Mouse (Mus musculus) adrenal gland, postnatal 10 days (tissue): ENCODE measurements at regions not wholly inside any gene's neighbourhood (a gene's known extent, or its start where the extent isn't known, plus 50 kb on each side); places are given as distances from the start of the nearest gene placed in this dataset.

Experiments used
- DNase-seq: peaks from one replicate; pipeline ENCODE4 v3.0.0; 2021; ENCODE audit warnings: mixed read lengths

DNA sequence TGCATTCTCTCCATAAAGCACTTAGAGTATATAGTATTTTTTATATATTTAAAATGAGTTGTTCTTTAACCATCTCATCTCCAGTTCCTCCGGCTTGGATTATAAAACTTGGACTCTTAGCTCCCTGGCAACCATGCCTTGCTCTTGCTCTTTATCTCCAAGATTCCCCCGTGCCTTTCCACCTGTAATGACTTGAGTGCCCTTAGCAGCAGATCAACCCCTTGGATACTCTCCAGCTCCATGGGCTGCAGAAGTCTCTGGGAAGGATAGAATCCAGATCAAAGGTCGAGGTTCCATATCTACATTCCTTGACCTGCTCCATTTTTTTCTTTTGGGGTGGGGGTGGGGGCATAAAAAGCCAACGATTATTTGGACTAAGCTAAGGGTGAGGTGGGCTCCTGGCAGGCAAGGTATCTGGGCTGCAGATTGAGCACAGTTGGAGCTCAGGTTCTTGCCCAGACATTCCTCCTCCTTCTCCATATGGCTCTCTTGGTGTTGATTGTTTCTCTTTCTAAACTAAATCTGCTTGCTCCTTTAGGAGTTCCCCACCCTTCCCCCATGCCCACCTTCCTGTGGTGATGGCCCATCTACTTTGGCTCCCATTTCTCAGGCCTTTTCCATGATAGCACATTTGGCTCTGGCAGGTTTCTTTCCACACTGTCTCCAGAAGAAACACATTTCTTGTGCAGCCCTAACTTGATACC, 460.9 kb downstream of the Epha4 start:
- DNase-seq: no peak

DNA sequence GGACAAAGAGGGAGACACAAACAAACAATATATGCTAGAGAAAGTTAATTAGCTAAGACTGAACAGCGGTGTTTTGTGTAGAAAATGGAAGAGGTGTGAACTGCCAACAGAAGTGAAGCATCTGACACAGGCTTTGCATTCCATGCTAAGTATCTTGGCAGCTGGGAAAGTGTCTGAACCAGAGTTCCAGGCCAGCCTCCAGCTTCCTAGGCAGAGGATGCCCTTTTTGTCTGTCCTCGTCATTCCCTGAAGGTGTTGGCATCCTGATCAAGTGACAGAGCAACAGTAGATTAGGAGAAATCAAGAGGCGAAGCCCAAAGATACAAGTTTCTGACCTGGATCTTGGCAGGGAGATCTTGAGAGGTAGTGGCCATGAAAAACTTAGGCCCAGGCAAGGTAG, 452.4 kb downstream of the Epha4 start:
- no peak for DNase-seq

DNA sequence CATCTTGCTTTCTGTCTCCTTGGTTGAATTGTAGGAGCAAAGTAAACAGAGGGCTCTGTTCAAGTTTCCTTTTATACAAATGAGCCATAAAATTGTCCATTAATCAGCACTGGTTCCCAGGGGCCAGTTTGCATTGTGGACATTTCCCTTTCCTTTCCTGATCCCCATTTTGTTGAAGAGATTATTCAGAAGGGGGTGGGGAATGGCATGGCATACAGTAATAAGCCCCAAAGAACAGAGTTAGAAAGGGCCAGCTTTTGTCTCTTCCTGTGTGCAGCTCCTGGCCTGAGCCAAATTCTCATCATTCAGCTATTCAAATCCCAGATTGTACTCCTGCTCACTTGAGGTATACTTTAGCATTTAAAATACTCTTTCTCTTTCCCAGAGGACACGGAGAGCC, 441.8 kb downstream of the Epha4 start:
- DNase-seq: no peak

DNA sequence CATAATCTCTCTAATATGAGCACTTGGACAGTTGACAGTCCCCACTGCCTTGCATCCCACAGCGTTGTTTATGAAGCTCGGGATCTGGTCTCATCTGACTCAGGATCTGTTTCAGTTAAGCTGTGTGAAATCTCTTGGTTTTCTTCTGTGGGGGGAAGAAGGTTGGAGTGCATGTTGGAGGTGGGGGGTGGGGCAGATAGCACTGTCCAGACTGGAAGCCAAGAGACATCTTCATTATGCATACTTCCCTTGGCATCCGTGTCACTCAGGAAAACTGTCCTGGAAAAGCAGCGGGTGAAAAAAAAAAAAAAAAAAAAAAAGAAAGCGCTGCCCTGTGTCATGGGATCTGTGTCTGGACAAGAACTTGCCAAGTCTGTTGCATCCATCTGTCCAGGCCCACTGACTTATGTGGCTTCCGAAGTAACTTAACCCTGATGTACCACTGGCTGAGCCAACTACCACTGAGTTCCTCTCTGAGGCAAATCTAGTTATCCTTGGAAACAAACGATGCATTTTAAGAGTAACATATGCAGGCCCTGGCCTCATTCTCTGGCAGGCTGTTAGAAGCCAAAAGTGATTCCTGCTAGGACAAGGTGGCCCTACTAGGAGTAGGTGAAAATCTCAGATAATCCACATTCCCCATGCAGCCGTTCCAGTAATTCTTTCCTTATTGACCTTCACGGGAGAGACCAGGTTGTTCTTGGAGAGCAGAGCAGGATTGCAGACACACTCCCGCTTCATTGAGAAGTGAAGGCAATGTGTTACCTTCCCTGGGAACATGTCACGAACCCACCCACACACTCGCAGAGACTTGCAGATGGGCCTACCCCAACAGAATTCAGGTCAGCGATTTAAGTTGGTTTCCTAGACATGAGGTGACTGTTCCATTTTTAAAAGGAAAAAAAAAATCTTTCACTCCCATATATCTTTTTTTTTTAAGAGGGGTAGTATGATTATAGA, 439.7 kb downstream of the Epha4 start:
- no peak for DNase-seq

DNA sequence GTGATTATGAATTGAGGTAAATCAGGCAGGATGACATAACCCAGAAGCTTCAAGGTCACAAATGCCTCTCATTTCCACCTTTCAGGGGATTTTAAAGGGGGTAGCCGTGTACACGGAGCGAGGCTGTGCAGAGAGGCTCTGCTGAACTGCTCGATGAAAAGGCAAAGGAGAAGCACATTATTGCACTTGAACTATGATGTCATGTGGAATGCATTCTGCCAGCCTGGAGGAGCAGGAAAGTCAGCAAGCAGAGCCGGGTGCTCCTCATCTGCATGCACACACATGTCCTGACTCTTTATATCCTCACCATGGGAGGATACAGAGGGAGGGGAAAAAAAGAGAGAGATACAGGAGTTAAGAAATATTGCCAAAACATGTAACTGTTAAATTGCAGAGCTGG, 434.1 kb downstream of the Epha4 start:
- DNase-seq: no peak

DNA sequence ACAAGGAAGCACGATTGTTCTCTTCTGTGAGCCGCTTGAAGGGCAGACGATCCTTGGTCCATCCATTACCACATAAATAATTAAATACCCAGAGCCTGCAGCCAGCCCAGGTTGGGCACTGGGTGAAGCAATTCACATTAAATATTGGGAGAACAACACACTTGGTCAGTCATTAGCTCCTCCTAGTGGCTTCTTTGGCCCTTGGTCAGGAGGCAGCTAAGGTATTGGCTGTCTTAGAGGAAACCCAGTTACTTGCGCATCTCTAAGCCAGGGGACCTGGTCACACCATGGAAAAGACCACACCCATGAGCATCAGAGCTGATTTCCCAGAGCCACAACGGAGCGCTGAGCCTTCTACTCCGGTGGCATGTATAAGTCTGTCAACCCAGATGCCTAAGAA, 433.2 kb downstream of the Epha4 start:
- peak; percentile 25 for DNase-seq

DNA sequence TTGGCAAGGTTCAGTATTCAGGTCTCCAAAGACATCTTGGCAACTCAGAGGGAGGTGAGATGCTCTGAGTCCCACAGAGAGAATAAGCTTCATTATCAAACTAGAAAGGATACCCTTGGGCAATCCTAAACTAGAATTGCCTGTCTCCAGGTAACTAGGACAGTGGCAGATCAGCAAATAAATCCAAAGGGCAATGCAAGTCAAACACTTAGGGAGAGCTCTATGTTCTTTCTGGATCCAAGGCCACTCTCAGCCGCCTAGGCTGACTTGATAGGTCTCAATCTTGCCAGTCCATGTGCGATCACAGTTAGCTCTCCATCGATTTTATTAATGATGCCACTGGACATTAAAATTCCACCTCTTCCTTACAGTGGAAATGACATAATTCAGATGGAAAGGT, 432.5 kb downstream of the Epha4 start:
- DNase-seq: no peak

DNA sequence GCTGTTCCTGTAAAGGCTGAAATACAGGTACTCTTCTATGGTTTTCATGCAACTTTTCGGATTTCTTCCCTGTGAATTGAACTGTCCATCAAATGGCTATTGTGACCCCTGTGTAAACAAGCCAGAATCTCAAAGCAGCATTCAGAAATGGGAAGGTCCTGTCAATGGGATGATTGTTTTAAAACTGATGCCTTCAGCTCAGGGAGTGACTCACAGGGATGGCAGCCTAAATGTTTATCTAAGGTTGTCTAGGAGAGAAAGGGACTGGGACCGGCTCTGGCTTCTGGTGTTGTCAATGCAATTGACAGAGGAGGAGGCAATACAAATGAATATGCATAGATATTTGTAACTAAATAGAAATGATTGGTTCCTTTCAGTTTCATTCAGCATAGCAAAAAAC, 421.3 kb downstream of the Epha4 start:
- no peak for DNase-seq

DNA sequence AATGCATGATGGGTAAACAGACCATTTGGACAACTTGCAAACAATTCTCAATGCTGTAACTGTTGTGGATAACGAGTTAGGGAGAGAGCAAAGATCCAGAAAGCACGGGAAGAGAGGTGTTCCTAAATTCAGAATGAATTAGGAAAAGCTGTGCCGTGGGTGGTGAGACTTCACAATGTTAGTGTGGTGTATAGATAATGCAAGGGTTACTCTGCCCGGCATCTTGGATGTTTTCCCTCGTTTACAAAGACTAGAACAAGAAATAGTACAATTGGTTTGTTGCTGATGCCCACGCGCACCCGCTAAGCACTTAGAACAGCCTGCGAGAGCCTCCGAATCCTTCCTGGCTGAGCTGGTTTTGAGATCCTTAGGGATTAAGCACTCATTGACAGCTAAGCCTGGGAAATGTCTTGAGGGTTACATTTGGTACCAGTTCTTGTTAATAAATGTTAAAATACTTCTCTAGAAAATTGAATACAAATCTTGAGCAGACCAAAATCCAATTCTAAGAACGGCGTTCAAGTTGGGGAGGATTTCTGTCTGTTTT, 413.1 kb downstream of the Epha4 start:
- no peak for DNase-seq

DNA sequence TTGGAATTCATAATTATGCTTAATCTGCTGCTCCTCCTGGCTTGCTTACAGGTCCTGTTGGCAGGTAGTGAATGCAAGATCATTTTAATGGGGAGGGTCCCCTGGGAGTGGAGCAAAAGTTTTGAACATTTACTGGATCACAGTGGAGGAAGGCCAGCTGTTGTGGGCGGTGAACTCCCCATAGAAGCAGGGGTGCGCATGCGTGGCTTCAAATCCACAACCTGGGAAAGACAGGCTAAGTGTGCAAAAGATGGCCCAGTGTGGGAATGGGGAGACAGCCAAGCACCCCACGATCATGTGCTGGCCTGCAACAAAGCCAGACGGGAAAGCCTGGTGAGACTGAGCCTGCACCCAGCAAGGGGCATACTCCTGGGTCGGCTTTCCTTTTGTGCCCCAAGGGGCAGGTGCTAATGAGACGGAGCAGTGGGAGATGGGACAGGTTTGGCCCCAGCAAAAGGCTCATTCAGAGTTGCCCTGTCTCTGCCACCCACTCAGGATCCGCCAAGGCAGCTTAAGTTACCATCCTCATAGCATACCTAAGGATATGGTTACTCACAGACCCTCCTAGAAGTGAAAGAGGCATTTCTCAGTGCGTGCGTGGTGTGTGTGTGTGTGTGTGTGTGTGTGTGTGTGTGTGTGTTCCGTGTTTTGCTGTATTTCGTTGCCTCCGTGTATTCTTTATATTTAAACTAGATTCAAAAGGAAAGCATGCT, 412.3 kb downstream of the Epha4 start:
- peak; percentile 11 for DNase-seq

DNA sequence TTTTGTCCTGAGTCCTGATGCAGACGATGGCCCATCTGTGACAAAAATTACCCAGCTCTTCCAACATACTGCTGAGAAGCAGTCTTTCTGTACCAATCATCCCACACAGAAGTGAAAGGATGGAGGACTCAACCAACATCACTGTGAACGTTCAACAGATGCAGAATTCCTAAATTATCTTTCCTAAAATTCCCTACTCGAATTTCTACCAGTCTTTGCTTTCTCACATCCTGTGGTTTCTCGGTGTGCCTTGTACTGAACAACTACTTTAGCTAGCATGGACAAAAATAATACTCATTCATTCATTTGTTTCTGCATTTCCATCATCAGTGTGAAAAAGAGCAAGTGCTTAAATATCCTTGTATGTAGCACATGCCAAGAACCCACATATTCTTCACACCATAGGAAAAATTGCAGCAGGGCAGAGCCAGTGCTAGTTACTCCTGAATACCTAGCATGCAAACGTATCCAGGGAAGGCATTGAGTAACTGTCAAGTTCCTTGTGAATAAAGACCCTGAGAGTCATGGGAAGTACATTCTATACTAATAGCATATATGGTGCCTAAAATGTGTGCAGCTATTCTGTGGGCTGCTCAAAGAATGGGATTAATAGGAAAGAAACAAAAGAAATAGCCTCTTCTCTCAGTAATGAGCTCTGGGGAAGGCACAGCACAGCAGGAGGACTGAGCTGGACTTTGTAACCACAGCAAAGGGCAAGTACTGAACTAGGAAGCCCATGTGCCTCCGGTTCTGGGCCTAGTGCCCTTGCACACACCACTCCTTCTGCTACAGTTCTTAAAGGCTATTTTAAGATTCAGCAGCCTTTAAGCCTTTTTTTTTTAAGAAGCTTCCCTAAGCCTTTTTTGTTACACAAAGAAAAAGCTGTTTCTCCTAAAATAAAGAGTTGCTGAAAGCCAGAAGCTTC, 404.8 kb downstream of the Epha4 start:
- no peak for DNase-seq

DNA sequence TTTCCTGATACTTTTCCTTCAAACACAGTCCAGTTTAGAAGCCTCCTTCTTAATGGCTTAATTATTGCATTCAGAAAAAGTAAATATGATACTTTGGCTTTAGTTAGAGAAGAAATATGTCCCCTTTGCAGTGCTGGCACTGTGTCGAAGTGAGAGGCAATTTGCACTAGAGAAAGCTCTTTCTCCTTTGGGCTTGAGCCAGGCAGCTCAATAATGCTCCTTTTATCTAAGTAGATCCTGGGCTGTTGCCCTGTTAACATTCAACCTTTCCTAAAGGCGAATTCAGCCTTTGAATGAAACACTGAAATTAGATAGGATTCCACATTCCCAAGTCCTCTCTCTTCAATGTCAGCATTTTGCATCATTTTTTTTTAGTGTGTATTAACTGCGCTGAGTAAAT, 386.5 kb downstream of the Epha4 start:
- DNase-seq: no peak

DNA sequence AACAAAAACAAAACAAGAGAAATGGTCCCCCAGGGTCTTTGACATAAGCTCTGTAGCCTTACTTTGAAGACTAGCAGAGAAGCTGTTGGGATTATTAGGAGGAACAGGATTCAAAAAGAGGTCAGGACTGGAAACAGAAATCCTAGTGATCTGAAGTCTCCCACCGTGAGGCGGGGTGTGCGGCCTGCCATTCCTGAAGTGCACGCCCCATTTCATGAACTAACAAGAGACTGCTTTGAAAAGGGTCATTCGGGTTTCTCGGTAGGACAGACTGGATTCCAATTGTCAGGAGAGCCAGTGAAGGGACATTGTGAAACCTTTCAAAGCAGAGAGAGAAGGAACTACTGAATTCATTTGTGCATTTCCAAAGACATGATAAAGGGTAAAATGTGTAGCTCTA, 377.2 kb downstream of the Epha4 start:
- no peak for DNase-seq

DNA sequence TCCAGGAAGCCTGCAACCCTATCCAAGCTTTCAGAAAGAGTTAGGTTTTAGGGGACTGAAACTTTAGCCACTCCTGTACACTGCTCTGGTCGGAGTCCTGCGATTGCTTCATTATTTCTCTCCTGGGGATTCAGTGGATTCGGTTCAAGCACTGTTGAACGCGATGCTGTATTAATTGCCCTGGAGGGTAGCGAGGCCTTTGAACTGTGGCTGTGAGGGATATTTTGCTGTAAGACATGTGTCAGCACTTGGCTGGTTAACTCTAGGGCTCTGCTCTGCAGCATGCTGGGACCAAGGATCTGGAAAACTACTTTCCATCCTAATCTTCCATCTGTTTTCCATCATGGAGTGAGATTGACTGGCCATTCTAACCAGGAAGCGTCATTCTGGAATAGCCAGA, 374.0 kb downstream of the Epha4 start:
- peak; percentile 20 for DNase-seq

DNA sequence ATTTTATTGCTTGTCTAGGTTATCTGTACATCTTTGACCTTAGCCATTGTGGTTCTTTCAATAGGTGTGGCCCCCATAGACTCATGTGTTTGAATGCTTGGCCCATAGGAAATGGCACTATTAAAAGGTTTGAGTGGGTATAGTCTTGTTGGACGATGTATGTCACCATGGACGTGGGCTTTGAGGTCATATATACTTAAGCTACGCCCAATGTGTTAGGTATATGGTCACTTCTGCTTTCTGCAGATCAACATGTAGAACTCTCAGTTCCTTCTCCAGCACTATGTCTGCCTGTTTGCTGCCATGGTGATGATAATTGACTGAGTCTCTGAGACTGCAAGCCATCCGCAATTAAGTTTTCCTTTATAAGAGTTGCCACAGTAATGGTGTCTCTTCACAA, 366.8 kb downstream of the Epha4 start:
- DNase-seq: no peak

DNA sequence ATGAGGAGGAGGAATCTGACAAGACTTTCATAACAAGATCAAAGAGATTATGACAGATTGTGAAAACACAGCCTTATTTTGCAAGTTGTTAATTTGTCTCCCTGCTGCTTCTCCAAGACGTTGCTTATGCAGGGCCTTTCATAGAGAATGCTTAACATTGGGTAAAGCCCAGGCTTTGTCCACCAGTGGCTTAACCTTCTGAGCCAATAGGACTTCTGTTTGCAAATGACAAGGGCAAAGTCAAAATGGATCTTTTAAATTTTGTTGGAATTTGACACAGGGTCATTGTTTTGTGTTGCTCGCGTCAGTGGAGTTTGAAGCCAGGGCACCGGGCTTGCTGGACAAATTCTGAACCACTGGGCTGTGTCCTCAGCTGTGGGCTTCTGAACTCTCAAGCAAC, 346.6 kb downstream of the Epha4 start:
- DNase-seq: no peak

DNA sequence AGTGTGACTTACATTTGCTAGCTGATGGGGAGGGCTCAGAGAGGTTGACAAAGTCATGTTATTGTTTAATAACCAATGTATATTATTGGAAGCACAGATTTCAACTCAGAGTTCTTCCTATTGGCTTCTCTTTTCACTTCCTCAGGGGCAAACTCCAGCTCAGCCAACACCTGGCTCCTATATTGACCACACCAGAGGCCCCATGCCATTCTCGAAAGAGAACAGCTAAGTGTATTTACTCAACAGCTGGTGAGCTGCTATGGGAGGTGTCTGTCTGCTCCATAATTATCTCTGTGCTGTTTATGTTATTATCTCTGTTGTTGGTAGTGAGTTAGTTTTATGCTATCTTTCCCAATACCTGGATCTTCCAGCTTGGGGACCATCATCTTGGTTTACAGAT, 342.4 kb downstream of the Epha4 start:
- DNase-seq: no peak

DNA sequence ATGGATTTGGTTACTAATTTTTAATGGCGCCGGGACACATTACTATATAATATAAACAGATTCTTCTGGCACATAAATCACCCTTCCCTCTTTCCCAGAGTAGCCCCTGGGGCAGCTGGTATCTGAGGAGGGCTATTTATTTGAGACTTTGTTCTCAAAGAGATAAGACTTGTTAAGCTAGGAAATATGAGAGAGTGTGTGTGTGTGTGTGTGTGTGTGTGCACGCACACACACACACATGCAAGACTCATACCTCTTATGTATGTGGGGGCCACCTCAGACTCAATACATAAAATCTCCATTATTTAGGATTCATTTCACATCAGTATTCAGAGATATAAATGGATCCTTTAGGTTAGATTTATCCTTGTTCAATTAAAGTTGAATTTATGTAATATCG, 340.1 kb downstream of the Epha4 start:
- no peak for DNase-seq

DNA sequence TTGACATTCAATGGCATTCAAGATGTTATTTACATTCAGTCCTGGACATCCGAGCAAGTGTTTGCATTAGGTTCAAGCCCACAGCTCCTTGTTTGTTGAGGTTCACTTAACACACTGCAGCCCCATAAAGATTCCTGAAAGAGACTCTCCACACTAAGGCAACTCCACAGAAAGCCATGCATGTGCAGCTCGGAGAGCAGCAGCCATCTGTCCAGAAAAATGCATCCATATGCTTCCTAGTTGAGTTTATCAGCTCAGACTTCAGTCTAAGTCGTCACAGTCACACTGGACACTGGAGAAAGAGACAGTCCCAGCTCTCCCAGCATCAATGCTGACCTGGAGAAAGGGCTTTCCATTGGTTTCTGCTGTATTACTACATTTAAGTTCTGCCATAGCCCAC, 339.7 kb downstream of the Epha4 start:
- no peak for DNase-seq

DNA sequence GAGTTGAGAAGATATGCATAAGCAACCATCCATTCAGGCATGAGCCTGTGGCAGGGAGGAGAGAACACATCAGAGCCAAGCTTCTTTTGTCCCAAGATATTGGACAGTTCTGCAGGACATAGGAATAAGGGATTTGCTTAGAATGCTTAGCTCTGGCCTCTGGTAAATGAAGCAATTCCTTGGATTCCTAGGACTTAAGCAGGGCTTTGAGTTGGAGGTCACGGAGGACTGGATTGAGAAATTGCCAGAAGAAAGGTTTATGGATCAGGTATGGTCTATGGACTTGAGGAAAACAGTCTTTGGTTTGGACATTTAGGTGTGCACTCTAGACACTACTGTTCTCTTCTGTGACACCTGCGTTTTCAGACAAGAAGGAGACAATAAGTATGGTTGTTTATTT, 338.4 kb downstream of the Epha4 start:
- DNase-seq: no peak

DNA sequence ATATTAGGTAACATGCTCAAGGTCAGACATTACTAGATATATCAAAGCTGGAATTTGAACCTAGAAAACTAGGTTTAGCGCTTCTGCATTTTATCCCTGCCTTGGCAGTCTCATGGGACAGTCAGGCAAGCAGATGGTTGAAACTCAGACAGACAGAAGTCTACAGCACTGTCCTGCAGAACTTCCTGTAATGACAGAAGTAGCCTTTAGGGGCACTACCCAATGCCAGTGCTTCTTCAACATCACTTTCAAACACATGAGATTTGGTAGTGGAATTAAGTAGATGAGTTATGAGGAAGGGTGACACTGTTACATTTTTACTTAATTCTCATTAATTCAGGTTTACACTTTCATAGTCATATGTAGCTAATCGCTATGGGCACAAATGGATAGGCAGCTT, 330.9 kb downstream of the Epha4 start:
- no peak for DNase-seq

DNA sequence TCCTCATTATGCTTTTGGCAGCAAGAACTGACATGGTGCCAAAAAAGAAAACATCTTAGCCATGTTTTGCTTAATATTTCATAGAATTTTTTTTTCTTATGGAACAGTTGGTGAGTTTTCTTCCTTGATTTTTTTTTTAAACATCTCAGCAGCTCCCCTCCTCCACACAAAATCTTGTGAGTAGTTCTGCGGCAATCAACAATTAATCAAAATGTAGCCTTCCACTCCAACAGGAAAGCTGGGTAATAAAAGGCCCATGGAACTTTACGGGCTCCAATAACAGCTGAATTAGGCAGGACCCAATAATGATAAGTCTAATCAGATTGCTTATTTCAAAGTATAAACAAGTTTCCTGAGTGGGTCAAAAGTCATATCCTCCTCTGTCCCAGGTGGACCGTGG, 324.7 kb downstream of the Epha4 start:
- DNase-seq: no peak
